Mouse (Mus musculus) neural tube, embryonic 14.5 days (tissue): ENCODE measurements around the gene Mbd5. TPM values are rescaled to one million over a fixed set of nuclear protein-coding genes. Genes with fewer than 3 reads are reported as not detected.
A peak's percentile ranks its signal among the peaks of the same experiment; 100 is the strongest.
"Not testable (repeated sequence)": the region's sequence is repeated elsewhere in the genome, so short reads cannot be mapped to it uniquely, and the experiment has no call there.

ENCODE experiments used
- ATAC-seq: fragments of 200-750 bp; cut with Nextera tagmentation; 2 replicates; pipeline ENCODE4 v1.8.0; 2017; ENCODE audit warnings: low read depth, mild to moderate bottlenecking, moderate TSS enrichment, moderate library complexity
- H3K27ac ChIP-seq: fragments of 300-500 bp; sonication (generic); 2 replicates; pipeline ENCODE4 v1.5.1; 2014; ENCODE audit warnings: low read depth, mild to moderate bottlenecking, control low read depth, low read length, moderate library complexity, mixed read lengths
- H3K27me3 ChIP-seq: fragments of 300-500 bp; sonication (generic); 2 replicates; pipeline ENCODE4 v1.6.1; 2014; ENCODE audit warnings: low read length; ENCODE audit not compliant: control insufficient read depth, insufficient read depth
- H3K36me3 ChIP-seq: fragments of 300-500 bp; sonication (generic); 2 replicates; pipeline ENCODE4 v1.6.1; 2014; ENCODE audit warnings: low read length, mixed read lengths; ENCODE audit not compliant: control insufficient read depth, insufficient read depth
- H3K4me1 ChIP-seq: fragments of 300-500 bp; sonication (generic); 2 replicates; pipeline ENCODE4 v1.6.1; 2014; ENCODE audit warnings: low read length; ENCODE audit not compliant: control insufficient read depth, insufficient read depth
- H3K4me2 ChIP-seq: fragments of 300-500 bp; sonication (generic); 2 replicates; pipeline ENCODE4 v1.6.1; 2014; ENCODE audit warnings: mild to moderate bottlenecking, low read depth, low read length, control low read depth
- H3K4me3 ChIP-seq: fragments of 300-500 bp; sonication (generic); 2 replicates; pipeline ENCODE4 v1.5.1; 2014; ENCODE audit warnings: low read depth, low read length, control low read depth, mixed read lengths
- H3K9ac ChIP-seq: fragments of 300-500 bp; sonication (generic); replicated peaks from 2 replicates; pipeline ENCODE4 v1.6.1; 2014; ENCODE audit warnings: low read depth, mild to moderate bottlenecking, control low read depth, low read length, mixed read lengths
- H3K9me3 ChIP-seq: fragments of 300-500 bp; sonication (generic); 2 replicates; pipeline ENCODE4 v1.6.1; 2016; ENCODE audit warnings: low read length; ENCODE audit not compliant: control insufficient read depth
- WGBS: fragments of 180-500 bp; shearing (Covaris S2); extraction: QIAGEN DNeasy Blood & Tissue Kit; methylation state at CpG from one replicate; pipeline ENCODE4 v1.1.7; 2014; 5-methylcytosine and 5-hydroxymethylcytosine counted together
- polyA plus RNA-seq: library from polyadenylated mRNA; unstranded; fragments of >200 nt; fragmentation: Nextera tagmentation; extraction: Ambion mirVana; gene quantifications from 2 replicates; pipeline ENCODE4 v1.2.1, GENCODE M21; 2014

The Mbd5 gene
- polyA plus RNA-seq, 1 experiment from 2014 or later, result 51.6 TPM

GRCm38 (mm10) chr2:49204081-49204480 is 254.8 kb downstream of the Mbd5 start:
- Histone ChIP-seq H3K4me1 (no peaks in the 10 kb centered on the region), H3K27me3 (no peaks in the 10 kb centered on the region), H3K4me3 (no peak overlapping the region), H3K9ac (no peak overlapping the region), H3K9me3 (no peaks in the 10 kb centered on the region), H3K36me3 (no peaks in the 10 kb centered on the region), H3K4me2 (no peak overlapping the region), H3K27ac (no peak overlapping the region)
- 70% methylated on average over 1 of the region's 1 CpGs for WGBS
- ATAC-seq, result no peak

GRCm38 (mm10) chr2:49205692-49206091 is 256.4 kb downstream of the Mbd5 start:
- H3K4me3 ChIP-seq, ATAC-seq, H3K4me2 ChIP-seq, H3K9me3 ChIP-seq, H3K27me3 ChIP-seq, H3K36me3 ChIP-seq, H3K4me1 ChIP-seq, H3K9ac ChIP-seq, H3K27ac ChIP-seq: not testable (repeated sequence)
- WGBS, result 100% methylated on average over 1 of the region's 1 CpGs

- Histone ChIP-seq H3K9me3 (no peaks in the 10 kb centered on the region), H3K36me3 (no peaks in the 10 kb centered on the region), H3K4me3 (no peak overlapping the region), H3K9ac (no peak overlapping the region), H3K4me2 (no peak overlapping the region), H3K27me3 (no peaks in the 10 kb centered on the region), H3K4me1 (no peaks in the 10 kb centered on the region), H3K27ac (no peak overlapping the region)
- ATAC-seq, result no peak
- WGBS, result 92% methylated on average over 3 of the region's 3 CpGs
Measured at GRCm38 (mm10) chr2:49209349-49209748, 260.0 kb downstream of the Mbd5 start.

- Histone ChIP-seq H3K4me3 (no peak overlapping the region), H3K4me1 (no peaks in the 10 kb centered on the region), H3K9me3 (no peaks in the 10 kb centered on the region), H3K36me3 (no peaks in the 10 kb centered on the region), H3K4me2 (no peak overlapping the region), H3K27ac (no peak overlapping the region), H3K9ac (no peak overlapping the region), H3K27me3 (no peaks in the 10 kb centered on the region)
- 97% methylated on average over 1 of the region's 1 CpGs for WGBS
- no peak for ATAC-seq
Measured at GRCm38 (mm10) chr2:49210408-49210807, 261.1 kb downstream of the Mbd5 start.

GRCm38 (mm10) chr2:49229725-49230124 is 280.4 kb downstream of the Mbd5 start:
- no peaks in the 10 kb centered on the region for H3K4me1 ChIP-seq
- H3K9me3 ChIP-seq, result no peaks in the 10 kb centered on the region
- H3K9ac ChIP-seq, result no peak overlapping the region
- no peaks in the 10 kb centered on the region for H3K36me3 ChIP-seq
- H3K27ac ChIP-seq, result no peak overlapping the region
- H3K27me3 ChIP-seq, result no peaks in the 10 kb centered on the region
- no peak overlapping the region for H3K4me3 ChIP-seq
- H3K4me2 ChIP-seq, result no peak overlapping the region
- ATAC-seq, result no peak

GRCm38 (mm10) chr2:49234064-49234463 is 284.8 kb downstream of the Mbd5 start:
- Histone ChIP-seq H3K27me3 (no peaks in the 10 kb centered on the region), H3K4me1 (no peaks in the 10 kb centered on the region), H3K36me3 (no peaks in the 10 kb centered on the region), H3K27ac (no peak overlapping the region), H3K9me3 (no peaks in the 10 kb centered on the region), H3K4me2 (no peak overlapping the region), H3K9ac (no peak overlapping the region), H3K4me3 (no peak overlapping the region)
- no peak for ATAC-seq
- WGBS, result 93% methylated on average over 2 of the region's 2 CpGs

GRCm38 (mm10) chr2:49241715-49242114 is 292.4 kb downstream of the Mbd5 start:
- Histone ChIP-seq H3K4me2 (no peak overlapping the region), H3K4me3 (no peak overlapping the region), H3K9ac (no peak overlapping the region), H3K36me3 (no peaks in the 10 kb centered on the region; the same call in 1 of the 2 replicates), H3K4me1 (no peaks in the 10 kb centered on the region), H3K9me3 (no peaks in the 10 kb centered on the region), H3K27ac (no peak overlapping the region), H3K27me3 (no peaks in the 10 kb centered on the region)
- WGBS, result 91% methylated on average over 4 of the region's 4 CpGs
- ATAC-seq, result no peak

GRCm38 (mm10) chr2:49264092-49264491 is 314.8 kb downstream of the Mbd5 start:
- H3K27me3 ChIP-seq, result no peaks in the 10 kb centered on the region
- no peak overlapping the region for H3K4me2 ChIP-seq
- H3K36me3 ChIP-seq, result no peaks in the 10 kb centered on the region
- H3K9me3 ChIP-seq, result no peaks in the 10 kb centered on the region
- no peak overlapping the region for H3K9ac ChIP-seq
- 64% methylated on average over 2 of the region's 2 CpGs for WGBS
- H3K4me1 ChIP-seq, result no peaks in the 10 kb centered on the region
- H3K27ac ChIP-seq, result no peak overlapping the region
- no peak for ATAC-seq
- H3K4me3 ChIP-seq, result no peak overlapping the region

- Histone ChIP-seq H3K4me1 (peaks cover 10% of the 10 kb centered on the region), H3K27ac (no peak overlapping the region), H3K9me3 (no peaks in the 10 kb centered on the region), H3K9ac (no peak overlapping the region), H3K4me3 (no peak overlapping the region), H3K36me3 (no peaks in the 10 kb centered on the region), H3K27me3 (no peaks in the 10 kb centered on the region), H3K4me2 (no peak overlapping the region; the same call in 1 of the 2 replicates)
- WGBS, result 15% methylated on average over 11 of the region's 11 CpGs
- peak; percentile 95 for ATAC-seq
Measured at GRCm38 (mm10) chr2:49272295-49272967, 323.1 kb downstream of the Mbd5 start.
